In the genomic region with DNA sequence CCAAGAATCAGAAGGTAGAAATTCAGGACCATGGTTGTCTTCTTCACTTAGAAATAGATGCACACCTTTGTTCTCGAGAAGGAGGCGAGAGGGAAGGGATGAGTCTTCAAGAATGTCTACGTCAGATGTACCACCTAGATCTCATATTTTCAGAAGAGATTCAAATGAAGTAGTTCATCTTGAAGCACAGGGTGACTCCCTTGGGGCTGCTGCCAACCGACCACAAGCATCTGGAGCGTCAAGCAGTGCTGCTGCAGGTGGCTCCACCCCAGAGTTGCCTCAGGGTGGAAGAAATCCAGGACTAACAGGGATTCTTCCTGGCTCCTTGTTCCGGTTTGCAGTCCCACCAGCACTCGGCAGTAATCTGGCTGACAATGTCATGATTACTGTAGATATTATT, we compare ENCODE assay signal across 20 mouse cellular contexts. TPM values are rescaled to one million over a fixed set of nuclear protein-coding genes. Genes with fewer than 3 reads are reported as not detected.
DNase-seq lines count a peak whose midpoint lies in the region; ATAC-seq and TF ChIP-seq lines count a peak whose summit lies in the region.
"Had no signal": no experiment of that assay in that cellular context is flagged by ENCODE, and none has a peak within 500 bp of the region (broad histone marks: within the 10 kb centered on the region; RNA-seq: fewer than 3 reads in every experiment).

No protein-coding gene starts in this region.

- dilution Hi-C loops in CH12.LX (cut with MboI; ENCODE audit: extremely low pct_ligation_motif_present, extremely low pct_unique_long_range_greater_than_20kb, low sequenced_read_pairs): no loop called here

- H3K36me3 ChIP-seq in CH12.LX (replicated peaks in 1 of 2; ENCODE audit: control insufficient read depth in 1 of 2, insufficient read depth in 1 of 2, low read length in 1 of 2): peaks cover 52 to 87% of the 10 kb centered on the region in 2 experiments
- peaks cover 67% of the 10 kb centered on the region for H3K36me3 ChIP-seq in forebrain, embryonic 12.5 days (replicated peaks)

- H3K4me2 ChIP-seq in CH12.LX (ENCODE audit: insufficient read depth, low read depth, poor library complexity, severe bottlenecking): no peak overlapping the region
- H3K4me2 ChIP-seq in forebrain, embryonic 12.5 days: no peak overlapping the region
- H3K4me2 ChIP-seq: embryonic facial prominence, embryonic 12.5 days; embryonic facial prominence, embryonic 15.5 days; forebrain, embryonic 15.5 days; hindbrain, embryonic 12.5 days; hindbrain, embryonic 15.5 days had no signal

- 92% methylated on average over 7 of the region's 7 CpGs for WGBS in forebrain, embryonic 12.5 days

- in situ Hi-C loops in CH12.LX (cut with MboI; ENCODE audit: low pct_ligation_motif_present, low pct_unique_long_range_greater_than_20kb, low sequenced_read_pairs): loop anchor here (25.0 kb wide), 1 partner anchor 178 kb away; no protein-coding TSS in a partner anchor

- ATAC-seq in forebrain, embryonic 12.5 days (ENCODE audit: low FRiP score): no peak
- ATAC-seq: forebrain, embryonic 15.5 days; intestine, postnatal 0 days had no signal

- H3K4me1 ChIP-seq in CH12.LX (ENCODE audit: control insufficient read depth in 1 of 2, insufficient read depth in 2 of 2): peaks cover 5 to 30% of the 10 kb centered on the region in 2 experiments; a peak in 3 of 4 replicates
- H3K4me1 ChIP-seq in forebrain, embryonic 12.5 days: no peaks in the 10 kb centered on the region
- H3K4me1 ChIP-seq: embryonic facial prominence, embryonic 12.5 days; embryonic facial prominence, embryonic 15.5 days; forebrain, embryonic 15.5 days; heart, embryonic 10.5 days; hindbrain, embryonic 12.5 days; hindbrain, embryonic 15.5 days had no signal

- H3K27me3 ChIP-seq in CH12.LX (replicated peaks): no peaks in the 10 kb centered on the region
- H3K27me3 ChIP-seq in forebrain, embryonic 12.5 days: no peaks in the 10 kb centered on the region
- H3K27me3 ChIP-seq: embryonic facial prominence, embryonic 12.5 days; embryonic facial prominence, embryonic 15.5 days; forebrain, embryonic 15.5 days; hindbrain, embryonic 12.5 days; hindbrain, embryonic 15.5 days had no signal

- TF ChIP-seq RAD21 in CH12.LX (IDR thresholded peaks at IDR 0.05; ENCODE audit: low read depth, low read length): no peak

- H3K4me3 ChIP-seq in CH12.LX (replicated peaks in 1 of 3; ENCODE audit: low read depth in 2 of 3, low read length in 2 of 3, poor library complexity in 1 of 3): no peak overlapping the region
- H3K4me3 ChIP-seq in forebrain, embryonic 12.5 days (replicated peaks): no peak overlapping the region
- H3K4me3 ChIP-seq: embryonic facial prominence, embryonic 12.5 days; embryonic facial prominence, embryonic 15.5 days; forebrain, embryonic 15.5 days; heart, adult 2 months; heart, embryonic 10.5 days; hindbrain, embryonic 12.5 days; hindbrain, embryonic 15.5 days had no signal

- no peak for TF ChIP-seq POLR2A in CH12.LX (IDR thresholded peaks at IDR 0.05; ENCODE audit: low read depth, low read length)

- DNase-seq in 3T3-L1 (ENCODE audit: low read depth, low spot score) (peak; percentile 38), CH12.LX (ENCODE audit: extremely low read depth) (peak; percentile 82), ZHBTc4 (ENCODE audit: low read depth, low spot score) (peak; percentile 40), adipocyte (ENCODE audit: low spot score) (no peak)
- DNase-seq in natural killer cell, adult 2 months (ENCODE audit: low spot score in 2 of 2): no peak
- DNase-seq: adrenal gland, adult 8-10 months; adrenal gland, postnatal 25 days; cerebellum, adult 18-20 months; cerebellum, adult 9-10 months; cerebellum, postnatal 14 days; gastrocnemius, postnatal 25 days; heart, adult 2 months had no signal

- H3K9ac ChIP-seq in CH12.LX (ENCODE audit: insufficient read depth, low read depth): no peak overlapping the region
- no peak overlapping the region for H3K9ac ChIP-seq in forebrain, embryonic 12.5 days
- H3K9ac ChIP-seq: embryonic facial prominence, embryonic 12.5 days; embryonic facial prominence, embryonic 15.5 days; forebrain, embryonic 15.5 days; hindbrain, embryonic 12.5 days; hindbrain, embryonic 15.5 days had no signal

- H3K79me2 ChIP-seq in CH12.LX (replicated peaks; ENCODE audit: control insufficient read depth, extremely low read depth, insufficient read depth, poor library complexity, severe bottlenecking): peaks cover 27% of the 10 kb centered on the region

- H3K27ac ChIP-seq in CH12.LX (ENCODE audit: insufficient read depth, low read depth): no peak overlapping the region
- H3K27ac ChIP-seq in forebrain, embryonic 12.5 days: no peak overlapping the region
- H3K27ac ChIP-seq: embryonic facial prominence, embryonic 12.5 days; embryonic facial prominence, embryonic 15.5 days; forebrain, embryonic 15.5 days; heart, adult 2 months; heart, embryonic 10.5 days; hindbrain, embryonic 12.5 days; hindbrain, embryonic 15.5 days had no signal

- no peak for TF ChIP-seq CTCF in CH12.LX (conservative IDR thresholded peaks at IDR 0.05 in 1 of 2, IDR thresholded peaks at IDR 0.05 in 1 of 2; ENCODE audit: low read depth in 2 of 2, low read length in 2 of 2)

- TF ChIP-seq EP300 in CH12.LX (IDR thresholded peaks at IDR 0.05; ENCODE audit: low read length): no peak

- no peaks in the 10 kb centered on the region for H3K9me3 ChIP-seq in CH12.LX (replicated peaks; ENCODE audit: low read length)
- no peaks in the 10 kb centered on the region for H3K9me3 ChIP-seq in forebrain, embryonic 12.5 days
- H3K9me3 ChIP-seq: embryonic facial prominence, embryonic 12.5 days; embryonic facial prominence, embryonic 15.5 days; forebrain, embryonic 15.5 days; heart, embryonic 10.5 days; hindbrain, embryonic 12.5 days; hindbrain, embryonic 15.5 days had no signal

TF ChIP-seq in CH12.LX, 34 proteins besides CTCF, POLR2A, EP300 and RAD21:
- TF ChIP-seq ETS1 (conservative IDR thresholded peaks at IDR 0.05; ENCODE audit: low read depth, low read length) (no peak), MAFK (IDR thresholded peaks at IDR 0.05; ENCODE audit: insufficient replicate concordance, low read length) (no peak), MAZ (IDR thresholded peaks at IDR 0.05; ENCODE audit: low read depth, low read length) (no peak), ZMIZ1 (IDR thresholded peaks at IDR 0.05; ENCODE audit: low read depth, low read length) (no peak), TCF12 (IDR thresholded peaks at IDR 0.05; ENCODE audit: low read depth, low read length) (no peak), RCOR1 (conservative IDR thresholded peaks at IDR 0.05; ENCODE audit: low read depth, low read length) (no peak), GABPA (IDR thresholded peaks at IDR 0.05; ENCODE audit: insufficient replicate concordance, low read depth, low read length) (no peak), JUN (IDR thresholded peaks at IDR 0.05; ENCODE audit: insufficient read depth, low read depth, low read length) (no peak), ZC3H11A (IDR thresholded peaks at IDR 0.05; ENCODE audit: low read depth, low read length) (no peak), E2F4 (IDR thresholded peaks at IDR 0.05; ENCODE audit: insufficient replicate concordance, low read depth, low read length) (no peak), NELFE (IDR thresholded peaks at IDR 0.05; ENCODE audit: low read depth, low read length) (no peak), TBP (conservative IDR thresholded peaks at IDR 0.05; ENCODE audit: low read depth, low read length) (no peak), SIN3A (IDR thresholded peaks at IDR 0.05; ENCODE audit: low read length) (no peak), CHD1 (IDR thresholded peaks at IDR 0.05; ENCODE audit: low read depth, low read length) (no peak), ELF1 (IDR thresholded peaks at IDR 0.05; ENCODE audit: low read depth, low read length) (no peak)

RNA-seq across cellular contexts. Expression of a gene that starts 24.8 kb away (rescaled TPM):
- total RNA-seq in CH12.LX (2012; rRNA removed) (40.0 and 44.5 TPM in 2 replicates), CH12.LX (2014; rRNA removed) (121 and 149 TPM in 2 replicates)
- polyA plus RNA-seq in CH12.LX (2012; ENCODE audit: insufficient read length, low read depth): 52.1 and 53.7 TPM in 2 replicates
- 99.0 and 99.9 TPM in 2 replicates for polyA plus RNA-seq in forebrain, embryonic 12.5 days (2016; fragmentation: Nextera tagmentation; extraction: Ambion mirVana)

RNA-seq across cellular contexts. Expression of a gene that starts 24.9 kb away (rescaled TPM):
- total RNA-seq in CH12.LX (2012; rRNA removed) (27.6 and 31.9 TPM in 2 replicates), CH12.LX (2014; rRNA removed) (17.3 and 17.5 TPM in 2 replicates)
- 36.3 and 40.1 TPM in 2 replicates for polyA plus RNA-seq in CH12.LX (2012; ENCODE audit: insufficient read length, low read depth)
- 82.4 and 85.6 TPM in 2 replicates for polyA plus RNA-seq in forebrain, embryonic 12.5 days (2016; fragmentation: Nextera tagmentation; extraction: Ambion mirVana)

RNA-seq across cellular contexts. Expression of a gene that starts 49.8 kb away (rescaled TPM):
- not detected in 2 replicates for total RNA-seq in CH12.LX (2012; rRNA removed)
- total RNA-seq in CH12.LX (2014; rRNA removed): not detected in 2 replicates
- polyA plus RNA-seq in CH12.LX (2012; ENCODE audit: insufficient read length, low read depth): not detected in 2 replicates
- polyA plus RNA-seq in forebrain, embryonic 12.5 days (2016; fragmentation: Nextera tagmentation; extraction: Ambion mirVana): 9.3 and 13.2 TPM in 2 replicates

Comparison
In these comparisons a context has a peak if more than half of its experiments do, and no peak if none do; other contexts are left out.
1. DNase-seq: peak in 3T3-L1 (single experiment), CH12.LX (single experiment) and ZHBTc4 (single experiment); none in natural killer cell, adult 2 months (0 of 2) and adipocyte (single experiment).
2. RNA of a gene that starts 49.8 kb away (polyA plus RNA-seq): 9.3 to 13.2 TPM in forebrain, embryonic 12.5 days; not detected in CH12.LX; every median in the first group is over 10 times any median in the second.